Mouse (Mus musculus) cerebellum, adult 9-10 months (tissue): Measurements from ENCODE around the gene Elovl4.

Experiments
- DNase-seq: peaks from one replicate; pipeline ENCODE4 v3.0.0; 2022

Gene Elovl4

GRCm38 (mm10) chr9:83805977-83806815 is at the start of gene Elovl4:
Elovl4 (minus strand) TSS chr9:83806277.
- peak; percentile 88 for DNase-seq

GRCm38 (mm10) chr9:83852464-83852863 is 46.4 kb upstream of the Elovl4 start:
- DNase-seq: no peak

- no peak for DNase-seq
Measured at GRCm38 (mm10) chr9:83834748-83835313, 28.8 kb upstream of the Elovl4 start.

- peak; percentile 88 for DNase-seq
Measured at GRCm38 (mm10) chr9:83833811-83834747, 28.0 kb upstream of the Elovl4 start, which contains the start of gene Ttk. Ttk (plus strand) TSS chr9:83834689.

- DNase-seq: no peak
Measured at GRCm38 (mm10) chr9:83831152-83831551, 25.1 kb upstream of the Elovl4 start.

- DNase-seq: no peak
Measured at GRCm38 (mm10) chr9:83829896-83830295, 23.8 kb upstream of the Elovl4 start.

GRCm38 (mm10) chr9:83822925-83823324 is 16.8 kb upstream of the Elovl4 start:
- DNase-seq: no peak

- no peak for DNase-seq
Measured at GRCm38 (mm10) chr9:83820976-83821375, 14.9 kb upstream of the Elovl4 start.

- no peak for DNase-seq
Measured at GRCm38 (mm10) chr9:83819188-83819587, 13.1 kb upstream of the Elovl4 start.

GRCm38 (mm10) chr9:83807562-83807961 is 1.5 kb upstream of the Elovl4 start:
- DNase-seq: peak; percentile 71

- peak; percentile 53 for DNase-seq
Measured at GRCm38 (mm10) chr9:83805164-83805976, 707 bp downstream of the Elovl4 start.

GRCm38 (mm10) chr9:83804341-83804740 is 1.7 kb downstream of the Elovl4 start:
- DNase-seq: no peak

GRCm38 (mm10) chr9:83797898-83798297 is 8.2 kb downstream of the Elovl4 start:
- peak; percentile 80 for DNase-seq

- DNase-seq: no peak
Measured at GRCm38 (mm10) chr9:83796875-83797274, 9.2 kb downstream of the Elovl4 start.

- DNase-seq: no peak
Measured at GRCm38 (mm10) chr9:83789326-83789725, 16.8 kb downstream of the Elovl4 start.

- DNase-seq: no peak
Measured at GRCm38 (mm10) chr9:83785501-83785900, 20.6 kb downstream of the Elovl4 start.

- no peak for DNase-seq
Measured at GRCm38 (mm10) chr9:83778317-83778960, 27.6 kb downstream of the Elovl4 start.

- DNase-seq: no peak
Measured at GRCm38 (mm10) chr9:83761318-83761717, 44.8 kb downstream of the Elovl4 start.

GRCm38 (mm10) chr9:83731877-83732276 is 74.2 kb downstream of the Elovl4 start:
- DNase-seq: no peak

GRCm38 (mm10) chr9:83730836-83731235 is 75.2 kb downstream of the Elovl4 start:
- no peak for DNase-seq
